Mouse (Mus musculus) olfactory bulb, adult 2 months (tissue): ENCODE results near the gene Kin.

Experiments
- CTCF ChIP-seq: fragments of 200-500 bp; IDR thresholded peaks from 2 replicates; pipeline ENCODE4 v1.5.1; 2012; ENCODE audit warnings: low read depth, mild to moderate bottlenecking, low read length, moderate library complexity; ENCODE audit not compliant: insufficient read depth
- POLR2A ChIP-seq: fragments of 200-500 bp; IDR thresholded peaks from 2 replicates; pipeline ENCODE4 v1.6.1; 2012; ENCODE audit warnings: mild to moderate bottlenecking, low read depth, low read length, moderate library complexity; ENCODE audit not compliant: insufficient read depth

GRCm38 (mm10) chr2:10101180-10101579 is 20.8 kb downstream of the Kin start:
- TF ChIP-seq CTCF (no peak), POLR2A (no peak)
